Mouse (Mus musculus) liver, embryonic 14.5 days (tissue): ENCODE measurements around the gene Ajm1. TPM values are rescaled to one million over a fixed set of nuclear protein-coding genes. Genes with fewer than 3 reads are reported as not detected.

Experiments used
- ATAC-seq: fragments of 200-750 bp; cut with Nextera tagmentation; 2 replicates; pipeline ENCODE4 v1.8.0; 2017; ENCODE audit warnings: moderate number of reproducible peaks, mild to moderate bottlenecking, moderate library complexity; ENCODE audit not compliant: insufficient read depth
- DNase-seq, 3 experiments: peaks; one replicate each; pipeline ENCODE4 v3.0.0-alpha.2; 2012 to 2013; ENCODE audit warnings: low read depth in 3 of 3, low spot score in 3 of 3
- H3K27ac ChIP-seq: fragments of 300-500 bp; sonication (generic); 2 replicates; pipeline ENCODE4 v1.5.1; 2014; ENCODE audit warnings: moderate library complexity, mild to moderate bottlenecking, control low read depth, inconsistent platforms
- H3K27me3 ChIP-seq: fragments of 300-500 bp; sonication (generic); 2 replicates; pipeline ENCODE4 v1.6.1; 2014; ENCODE audit warnings: mild to moderate bottlenecking, low read length, moderate library complexity; ENCODE audit not compliant: control insufficient read depth, insufficient read depth
- H3K36me3 ChIP-seq: fragments of 300-500 bp; sonication (generic); replicated peaks from 2 replicates; pipeline ENCODE4 v1.6.1; 2014; ENCODE audit warnings: low read depth; ENCODE audit not compliant: control insufficient read depth, insufficient read depth
- H3K4me1 ChIP-seq, 2 experiments: fragments of 200-500 bp in 1 of 2; fragments of 300-500 bp in 1 of 2; sonication (generic) in 1 of 2; replicated peaks; 2 replicates each; pipeline ENCODE4 v1.6.1; 2012 to 2014; ENCODE audit warnings: antibody characterized with exemption in 1 of 2, inconsistent platforms in 1 of 2, low read length in 1 of 2; ENCODE audit not compliant: control insufficient read depth in 2 of 2, insufficient read depth in 2 of 2
- H3K4me2 ChIP-seq: fragments of 300-500 bp; sonication (generic); 2 replicates; pipeline ENCODE4 v1.6.1; 2014; ENCODE audit warnings: low read depth, mild to moderate bottlenecking, control low read depth, moderate library complexity
- H3K4me3 ChIP-seq, 2 experiments: fragments of 200-500 bp in 1 of 2; fragments of 300-500 bp in 1 of 2; sonication (generic) in 1 of 2; 2 replicates each; pipeline ENCODE4 v1.5.1; 2012 to 2014; ENCODE audit warnings: low read depth in 2 of 2, low read length in 2 of 2, mild to moderate bottlenecking in 2 of 2, control low read depth in 1 of 2, inconsistent platforms in 1 of 2, moderate library complexity in 1 of 2; ENCODE audit not compliant: insufficient read depth in 1 of 2
- H3K9ac ChIP-seq: fragments of 300-500 bp; sonication (generic); replicated peaks from 2 replicates; pipeline ENCODE4 v1.6.1; 2014; ENCODE audit warnings: mild to moderate bottlenecking, control low read depth, moderate library complexity
- H3K9me3 ChIP-seq: fragments of 300-500 bp; sonication (generic); 2 replicates; pipeline ENCODE4 v1.6.1; 2016; ENCODE audit warnings: low read length, mixed read lengths; ENCODE audit not compliant: control insufficient read depth
- CTCF ChIP-seq: IDR thresholded peaks from 2 replicates; pipeline ENCODE4 v1.5.1; 2016; ENCODE audit warnings: antibody characterized with exemption, low read depth, control low read depth
- EP300 ChIP-seq: IDR thresholded peaks from 2 replicates; pipeline ENCODE4 v1.6.1; 2016; ENCODE audit warnings: antibody characterized with exemption, low read depth
- WGBS: fragments of 180-500 bp; shearing (Covaris S2); extraction: QIAGEN DNeasy Blood & Tissue Kit; methylation state at CpG from one replicate; pipeline ENCODE4 v1.1.7; 2014; ENCODE audit not compliant: insufficient replicate concordance; 5-methylcytosine and 5-hydroxymethylcytosine counted together
- polyA plus RNA-seq, 2 experiments: library from polyadenylated mRNA; depleted of rRNA in 1 of 2; stranded (reverse) in 1 of 2; unstranded in 1 of 2; fragments of >200 nt; fragmentation: Nextera tagmentation in 1 of 2; extraction: Ambion mirVana in 1 of 2; gene quantifications; 2 replicates each; pipeline versions ENCODE4 v1.2.1 to v1.2.3; 2012 to 2014

Ajm1 gene
- polyA plus RNA-seq, 2 experiments = 0.07 TPM; not detected in 1

DNA sequence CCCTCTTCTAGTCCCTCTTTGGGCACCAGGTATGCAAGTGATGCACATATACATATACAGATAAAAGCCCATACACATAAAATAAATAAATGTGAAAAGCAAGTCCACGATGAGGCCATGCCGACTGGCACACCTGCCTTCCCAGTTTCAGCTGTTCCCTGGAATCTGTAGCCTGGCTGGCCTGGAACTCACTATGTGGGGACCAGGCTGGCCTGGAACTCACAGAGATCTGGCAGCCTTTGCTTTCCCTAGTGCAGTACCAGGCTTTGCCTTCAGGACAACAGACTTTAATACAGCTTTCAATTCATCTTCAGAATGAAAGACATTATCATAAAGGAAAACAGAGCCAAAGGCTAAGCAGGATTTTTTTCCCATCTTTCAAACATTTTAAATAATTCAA is 47.9 kb downstream of the Ajm1 start:
- H3K9ac ChIP-seq = no peak overlapping the region
- no peak for DNase-seq
- no peaks in the 10 kb centered on the region for H3K9me3 ChIP-seq
- H3K4me2 ChIP-seq = no peak overlapping the region
- no peak overlapping the region for H3K27ac ChIP-seq
- no peak for ATAC-seq
- TF ChIP-seq EP300 (no peak), CTCF (no peak)
- no peaks in the 10 kb centered on the region for H3K27me3 ChIP-seq
- H3K4me3 ChIP-seq = no peak overlapping the region
- 0 out of 4 replicates have a peak, but pooled peaks cover 0 to 2% of the 10 kb centered on the region in 2 experiments for H3K4me1 ChIP-seq
- WGBS = 93% methylated on average over 2 of the region's 2 CpGs
- H3K36me3 ChIP-seq = peaks cover 30% of the 10 kb centered on the region

DNA sequence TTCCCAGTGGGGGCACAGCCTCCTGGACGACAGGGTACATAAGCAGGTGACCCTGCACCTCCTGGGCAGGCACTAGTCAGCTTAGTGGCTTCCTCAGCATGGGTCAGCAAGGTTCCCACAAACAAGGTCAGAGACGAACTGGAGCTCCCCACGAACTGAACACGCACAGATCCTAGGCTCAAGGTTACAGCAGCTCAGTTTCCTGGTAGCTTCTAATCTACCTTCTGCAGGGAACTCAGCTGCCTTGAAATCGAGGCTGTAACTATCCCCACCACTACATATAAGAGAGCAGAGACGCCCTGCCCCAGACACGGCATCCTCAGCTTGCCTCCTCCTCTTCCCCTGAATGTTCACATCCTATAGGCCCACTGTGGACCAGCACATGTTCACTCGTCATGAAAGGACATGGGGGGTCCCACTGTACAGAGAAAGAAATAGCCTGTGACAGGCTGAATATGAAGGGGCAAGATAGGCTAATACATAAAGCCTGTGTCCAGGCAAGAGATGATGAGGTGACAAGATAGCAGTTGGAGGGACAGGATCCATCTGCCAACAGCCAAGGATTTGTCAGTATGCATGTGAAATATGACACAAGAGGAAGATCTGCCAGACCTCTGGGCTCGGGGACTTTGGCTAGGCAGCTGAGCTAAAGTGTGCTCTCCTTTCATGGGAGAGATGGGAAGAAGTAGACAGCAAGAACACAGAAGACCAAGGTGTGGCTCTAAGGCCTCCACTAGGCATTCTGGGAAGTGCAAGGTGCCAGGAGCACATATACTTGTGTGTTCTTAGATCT is 54.9 kb downstream of the Ajm1 start:
- DNase-seq (no peak), ATAC-seq (no peak)
- no peaks in the 10 kb centered on the region for H3K9me3 ChIP-seq
- H3K4me2 ChIP-seq = no peak overlapping the region
- no peak overlapping the region for H3K9ac ChIP-seq
- 73% methylated on average over 9 of the region's 9 CpGs for WGBS
- no peak for TF ChIP-seq EP300
- TF ChIP-seq CTCF = no peak
- H3K4me3 ChIP-seq = no peak overlapping the region
- H3K4me1 ChIP-seq = no peaks in the 10 kb centered on the region
- H3K27ac ChIP-seq = no peak overlapping the region
- H3K36me3 ChIP-seq = peaks cover 68% of the 10 kb centered on the region
- no peaks in the 10 kb centered on the region for H3K27me3 ChIP-seq

Other genes starting within 250 kb of the Ajm1 start
Only the 30 nearest of the 34 such genes appear.
- 2.9 and 3.8 TPM in 2 replicates for gene Uap1l1, start 216.1 kb downstream of the Ajm1 start, polyA plus RNA-seq (2012; rRNA removed)
- 9.3 and 14.1 TPM in 2 replicates for gene Uap1l1, start 216.1 kb downstream of the Ajm1 start, polyA plus RNA-seq (2014; fragmentation: Nextera tagmentation; extraction: Ambion mirVana)
- gene Sapcd2, start 209.4 kb downstream of the Ajm1 start, polyA plus RNA-seq (2012; rRNA removed) = 20.1 and 21.5 TPM in 2 replicates
- 17.9 and 20.5 TPM in 2 replicates for gene Sapcd2, start 209.4 kb downstream of the Ajm1 start, polyA plus RNA-seq (2014; fragmentation: Nextera tagmentation; extraction: Ambion mirVana)
- gene Entpd2, start 185.9 kb downstream of the Ajm1 start, polyA plus RNA-seq (2012; rRNA removed) = 0.18 and 0.30 TPM in 2 replicates
- 0.23 TPM in 1 of 2 replicates, not detected in the other for gene Entpd2, start 185.9 kb downstream of the Ajm1 start, polyA plus RNA-seq (2014; fragmentation: Nextera tagmentation; extraction: Ambion mirVana)
- gene Npdc1, start 182.4 kb downstream of the Ajm1 start, polyA plus RNA-seq (2012; rRNA removed) = 3.4 and 3.9 TPM in 2 replicates
- gene Npdc1, start 182.4 kb downstream of the Ajm1 start, polyA plus RNA-seq (2014; fragmentation: Nextera tagmentation; extraction: Ambion mirVana) = 2.4 and 2.7 TPM in 2 replicates
- 0.55 and 0.58 TPM in 2 replicates for gene Fut7, start 158.5 kb downstream of the Ajm1 start, polyA plus RNA-seq (2012; rRNA removed)
- gene Fut7, start 158.5 kb downstream of the Ajm1 start, polyA plus RNA-seq (2014; fragmentation: Nextera tagmentation; extraction: Ambion mirVana) = 0.34 and 0.90 TPM in 2 replicates
- gene Abca2, start 153.1 kb downstream of the Ajm1 start, polyA plus RNA-seq (2012; rRNA removed) = 2.4 and 2.5 TPM in 2 replicates
- gene Abca2, start 153.1 kb downstream of the Ajm1 start, polyA plus RNA-seq (2014; fragmentation: Nextera tagmentation; extraction: Ambion mirVana) = 0.91 and 1.1 TPM in 2 replicates
- gene Clic3, start 124.9 kb downstream of the Ajm1 start, polyA plus RNA-seq (2012; rRNA removed) = 0.08 and 0.32 TPM in 2 replicates
- gene Clic3, start 124.9 kb downstream of the Ajm1 start, polyA plus RNA-seq (2014; fragmentation: Nextera tagmentation; extraction: Ambion mirVana) = 0.18 and 0.27 TPM in 2 replicates
- 7.9 and 9.2 TPM in 2 replicates for gene Paxx, start 120.7 kb downstream of the Ajm1 start, polyA plus RNA-seq (2012; rRNA removed)
- 6.3 and 7.3 TPM in 2 replicates for gene Paxx, start 120.7 kb downstream of the Ajm1 start, polyA plus RNA-seq (2014; fragmentation: Nextera tagmentation; extraction: Ambion mirVana)
- 0.47 and 0.96 TPM in 2 replicates for gene Ptgds, start 111.7 kb downstream of the Ajm1 start, polyA plus RNA-seq (2012; rRNA removed)
- 0.17 TPM in 1 of 2 replicates, not detected in the other for gene Ptgds, start 111.7 kb downstream of the Ajm1 start, polyA plus RNA-seq (2014; fragmentation: Nextera tagmentation; extraction: Ambion mirVana)
- not detected in 2 replicates for gene Lcn12, start 87.8 kb downstream of the Ajm1 start, polyA plus RNA-seq (2012; rRNA removed)
- not detected in 2 replicates for gene Lcn12, start 87.8 kb downstream of the Ajm1 start, polyA plus RNA-seq (2014; fragmentation: Nextera tagmentation; extraction: Ambion mirVana)
- 6.2 and 8.1 TPM in 2 replicates for gene Fbxw5, start 81.0 kb downstream of the Ajm1 start, polyA plus RNA-seq (2012; rRNA removed)
- gene Fbxw5, start 81.0 kb downstream of the Ajm1 start, polyA plus RNA-seq (2014; fragmentation: Nextera tagmentation; extraction: Ambion mirVana) = 18.3 and 20.4 TPM in 2 replicates
- 26.7 and 31.2 TPM in 2 replicates for gene C8g, start 80.0 kb downstream of the Ajm1 start, polyA plus RNA-seq (2012; rRNA removed)
- 53.1 and 57.9 TPM in 2 replicates for gene C8g, start 80.0 kb downstream of the Ajm1 start, polyA plus RNA-seq (2014; fragmentation: Nextera tagmentation; extraction: Ambion mirVana)
- gene Traf2, start 34.8 kb downstream of the Ajm1 start, polyA plus RNA-seq (2012; rRNA removed) = 5.2 and 5.9 TPM in 2 replicates
- 12.3 and 14.4 TPM in 2 replicates for gene Traf2, start 34.8 kb downstream of the Ajm1 start, polyA plus RNA-seq (2014; fragmentation: Nextera tagmentation; extraction: Ambion mirVana)
- 86.5 and 104 TPM in 2 replicates for gene Edf1, start 23.9 kb downstream of the Ajm1 start, polyA plus RNA-seq (2012; rRNA removed)
- 192 and 203 TPM in 2 replicates for gene Edf1, start 23.9 kb downstream of the Ajm1 start, polyA plus RNA-seq (2014; fragmentation: Nextera tagmentation; extraction: Ambion mirVana)
- gene Mamdc4, start 6.9 kb downstream of the Ajm1 start, polyA plus RNA-seq (2012; rRNA removed) = 1.6 and 9.7 TPM in 2 replicates
- 0.18 and 0.25 TPM in 2 replicates for gene Mamdc4, start 6.9 kb downstream of the Ajm1 start, polyA plus RNA-seq (2014; fragmentation: Nextera tagmentation; extraction: Ambion mirVana)
- gene Phpt1, start 6.5 kb downstream of the Ajm1 start, polyA plus RNA-seq (2012; rRNA removed) = 29.5 and 31.4 TPM in 2 replicates
- 44.9 and 46.5 TPM in 2 replicates for gene Phpt1, start 6.5 kb downstream of the Ajm1 start, polyA plus RNA-seq (2014; fragmentation: Nextera tagmentation; extraction: Ambion mirVana)
- gene Rabl6, start 26.8 kb upstream of the Ajm1 start, polyA plus RNA-seq (2012; rRNA removed) = 19.0 and 21.5 TPM in 2 replicates
- gene Rabl6, start 26.8 kb upstream of the Ajm1 start, polyA plus RNA-seq (2014; fragmentation: Nextera tagmentation; extraction: Ambion mirVana) = 18.6 and 19.7 TPM in 2 replicates
- gene Ccdc183, start 35.9 kb upstream of the Ajm1 start, polyA plus RNA-seq (2012; rRNA removed) = not detected in 2 replicates
- 0.08 TPM in 1 of 2 replicates, not detected in the other for gene Ccdc183, start 35.9 kb upstream of the Ajm1 start, polyA plus RNA-seq (2014; fragmentation: Nextera tagmentation; extraction: Ambion mirVana)
- 5.9 and 9.8 TPM in 2 replicates for gene Tmem141, start 40.2 kb upstream of the Ajm1 start, polyA plus RNA-seq (2012; rRNA removed)
- gene Tmem141, start 40.2 kb upstream of the Ajm1 start, polyA plus RNA-seq (2014; fragmentation: Nextera tagmentation; extraction: Ambion mirVana) = 9.3 and 9.4 TPM in 2 replicates
- 23.4 and 27.6 TPM in 2 replicates for gene Fcna, start 46.3 kb upstream of the Ajm1 start, polyA plus RNA-seq (2012; rRNA removed)
- 41.5 and 47.1 TPM in 2 replicates for gene Fcna, start 46.3 kb upstream of the Ajm1 start, polyA plus RNA-seq (2014; fragmentation: Nextera tagmentation; extraction: Ambion mirVana)
- gene Lcn8, start 71.4 kb upstream of the Ajm1 start, polyA plus RNA-seq (2012; rRNA removed) = not detected in 2 replicates
- not detected in 2 replicates for gene Lcn8, start 71.4 kb upstream of the Ajm1 start, polyA plus RNA-seq (2014; fragmentation: Nextera tagmentation; extraction: Ambion mirVana)
- not detected in 2 replicates for gene Lcn5, start 76.2 kb upstream of the Ajm1 start, polyA plus RNA-seq (2012; rRNA removed)
- not detected in 2 replicates for gene Lcn5, start 76.2 kb upstream of the Ajm1 start, polyA plus RNA-seq (2014; fragmentation: Nextera tagmentation; extraction: Ambion mirVana)
- gene Lcn6, start 95.0 kb upstream of the Ajm1 start, polyA plus RNA-seq (2012; rRNA removed) = not detected in 2 replicates
- not detected in 2 replicates for gene Lcn6, start 95.0 kb upstream of the Ajm1 start, polyA plus RNA-seq (2014; fragmentation: Nextera tagmentation; extraction: Ambion mirVana)
- gene Lcn10, start 101.0 kb upstream of the Ajm1 start, polyA plus RNA-seq (2012; rRNA removed) = not detected in 2 replicates
- gene Lcn10, start 101.0 kb upstream of the Ajm1 start, polyA plus RNA-seq (2014; fragmentation: Nextera tagmentation; extraction: Ambion mirVana) = not detected in 2 replicates
- gene Obp2a, start 118.3 kb upstream of the Ajm1 start, polyA plus RNA-seq (2012; rRNA removed) = not detected in 2 replicates
- gene Obp2a, start 118.3 kb upstream of the Ajm1 start, polyA plus RNA-seq (2014; fragmentation: Nextera tagmentation; extraction: Ambion mirVana) = not detected in 2 replicates
- 3.9 and 5.9 TPM in 2 replicates for gene Bmyc, start 125.0 kb upstream of the Ajm1 start, polyA plus RNA-seq (2012; rRNA removed)
- gene Bmyc, start 125.0 kb upstream of the Ajm1 start, polyA plus RNA-seq (2014; fragmentation: Nextera tagmentation; extraction: Ambion mirVana) = 7.3 and 7.4 TPM in 2 replicates
- not detected in 2 replicates for gene Obp2b, start 155.3 kb upstream of the Ajm1 start, polyA plus RNA-seq (2012; rRNA removed)
- not detected in 2 replicates for gene Obp2b, start 155.3 kb upstream of the Ajm1 start, polyA plus RNA-seq (2014; fragmentation: Nextera tagmentation; extraction: Ambion mirVana)
- not detected in 2 replicates for gene Lcn3, start 183.8 kb upstream of the Ajm1 start, polyA plus RNA-seq (2012; rRNA removed)
- not detected in 2 replicates for gene Lcn3, start 183.8 kb upstream of the Ajm1 start, polyA plus RNA-seq (2014; fragmentation: Nextera tagmentation; extraction: Ambion mirVana)
- not detected in 2 replicates for gene Lcn11, start 195.3 kb upstream of the Ajm1 start, polyA plus RNA-seq (2012; rRNA removed)
- gene Lcn11, start 195.3 kb upstream of the Ajm1 start, polyA plus RNA-seq (2014; fragmentation: Nextera tagmentation; extraction: Ambion mirVana) = not detected in 2 replicates
- not detected in 2 replicates for gene Gm13539, start 200.5 kb upstream of the Ajm1 start, polyA plus RNA-seq (2012; rRNA removed)
- not detected in 2 replicates for gene Gm13539, start 200.5 kb upstream of the Ajm1 start, polyA plus RNA-seq (2014; fragmentation: Nextera tagmentation; extraction: Ambion mirVana)